Mouse (Mus musculus) brain, embryonic 14.5 days (tissue): ENCODE measurements around the gene Clic6.

Experiments used
- CTCF ChIP-seq: fragments of 200-500 bp; IDR thresholded peaks from 2 replicates; pipeline ENCODE4 v1.5.1; 2012; ENCODE audit warnings: inconsistent platforms, mild to moderate bottlenecking, moderate library complexity, borderline replicate concordance; ENCODE audit not compliant: insufficient read depth, insufficient read length; ENCODE audit errors: extremely low read depth
- POLR2A ChIP-seq: fragments of 200-500 bp; IDR thresholded peaks from 2 replicates; pipeline ENCODE4 v1.6.1; 2012; ENCODE audit warnings: mild to moderate bottlenecking, inconsistent platforms, borderline replicate concordance; ENCODE audit not compliant: poor library complexity, insufficient read depth, insufficient read length, severe bottlenecking; ENCODE audit errors: extremely low read depth

GRCm38 (mm10) chr16:92450331-92450730, 35.2 kb upstream of the Clic6 start:
- TF ChIP-seq POLR2A: no peak
- TF ChIP-seq CTCF: no peak
